Mouse (Mus musculus) heart, embryonic 16.5 days (tissue): ENCODE results near the gene Dlk1. TPM values are rescaled to one million over a fixed set of nuclear protein-coding genes. Genes with fewer than 3 reads are reported as not detected.

Experiments
- ATAC-seq: fragments of 200-750 bp; cut with Nextera tagmentation; replicated peaks from 2 replicates; pipeline ENCODE4 v1.8.0; 2017; ENCODE audit warnings: moderate number of reproducible peaks; ENCODE audit not compliant: insufficient read depth, low FRiP score; ENCODE audit errors: extremely low read depth
- H3K27ac ChIP-seq: fragments of 300-500 bp; sonication (generic); 2 replicates; pipeline ENCODE4 v1.5.1; 2014; ENCODE audit warnings: mild to moderate bottlenecking, low read length, control low read depth, moderate library complexity
- H3K27me3 ChIP-seq: fragments of 300-500 bp; sonication (generic); 2 replicates; pipeline ENCODE4 v1.6.1; 2014; ENCODE audit warnings: low read length, mixed read lengths; ENCODE audit not compliant: control insufficient read depth, insufficient read depth
- H3K36me3 ChIP-seq: fragments of 300-500 bp; sonication (generic); 2 replicates; pipeline ENCODE4 v1.6.1; 2014; ENCODE audit not compliant: control insufficient read depth, insufficient read depth
- H3K4me1 ChIP-seq: fragments of 300-500 bp; sonication (generic); 2 replicates; pipeline ENCODE4 v1.6.1; 2014; ENCODE audit warnings: low read length, mixed read lengths; ENCODE audit not compliant: control insufficient read depth, insufficient read depth
- H3K4me2 ChIP-seq: fragments of 300-500 bp; sonication (generic); 2 replicates; pipeline ENCODE4 v1.6.1; 2014; ENCODE audit warnings: low read depth, mild to moderate bottlenecking, control low read depth, low read length
- H3K4me3 ChIP-seq: fragments of 300-500 bp; sonication (generic); 2 replicates; pipeline ENCODE4 v1.5.1; 2014; ENCODE audit warnings: mild to moderate bottlenecking, control low read depth, low read length
- H3K9ac ChIP-seq: fragments of 300-500 bp; sonication (generic); 2 replicates; pipeline ENCODE4 v1.6.1; 2014; ENCODE audit warnings: low read length, control low read depth
- H3K9me3 ChIP-seq: fragments of 300-500 bp; sonication (generic); replicated peaks from 2 replicates; pipeline ENCODE4 v1.6.1; 2016; ENCODE audit warnings: low read length; ENCODE audit not compliant: control insufficient read depth
- WGBS: fragments of 180-500 bp; shearing (Covaris S2); extraction: QIAGEN DNeasy Blood & Tissue Kit; methylation state at CpG from one replicate; pipeline ENCODE4 v1.1.7; 2014; 5-methylcytosine and 5-hydroxymethylcytosine counted together
- polyA plus RNA-seq: library from polyadenylated mRNA; unstranded; fragments of >200 nt; fragmentation: Nextera tagmentation; extraction: Ambion mirVana; gene quantifications from 2 replicates; pipeline ENCODE4 v1.2.1, GENCODE M21; 2015

Gene Dlk1
- polyA plus RNA-seq: 169 and 179 TPM in 2 replicates

DNA sequence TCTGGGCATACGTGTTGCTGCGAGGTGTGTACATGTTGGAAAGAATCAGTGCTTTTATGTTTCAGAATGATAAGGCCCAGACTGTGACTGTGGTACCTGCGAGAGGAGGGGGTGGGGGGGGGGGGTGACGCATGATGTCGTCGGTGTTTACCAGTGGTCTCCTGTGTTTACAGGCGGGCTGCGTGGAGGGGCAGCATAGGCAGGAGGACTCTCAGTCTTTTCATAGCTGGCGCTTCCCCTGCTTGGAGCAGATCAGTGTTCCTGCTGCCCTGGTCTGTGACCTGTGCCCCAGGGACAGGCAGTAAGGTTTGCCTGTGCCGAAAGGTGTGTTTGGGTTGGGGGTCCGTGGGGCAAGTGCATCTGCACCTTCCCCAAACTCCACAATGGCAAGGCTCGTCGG is at the start of gene Dlk1:
Gene Dlk1, plus strand, starts transcription at position 232 of the 400 bp plus-strand sequence.
- H3K4me1 ChIP-seq: peaks cover 14% of the 10 kb centered on the region
- ATAC-seq: no peak
- H3K4me3 ChIP-seq: peak within 1 kb of the TSS; percentile 51
- H3K36me3 ChIP-seq: no peaks in the 10 kb centered on the region
- WGBS: 18% methylated on average over 13 of the region's 13 CpGs
- H3K9me3 ChIP-seq: no peaks in the 10 kb centered on the region
- H3K9ac ChIP-seq: peak within 1 kb of the TSS; percentile 47
- H3K27ac ChIP-seq: no peak within 1 kb of the TSS
- peak within 1 kb of the TSS; percentile 73 for H3K4me2 ChIP-seq
- H3K27me3 ChIP-seq: peaks cover 75% of the 10 kb centered on the region

DNA sequence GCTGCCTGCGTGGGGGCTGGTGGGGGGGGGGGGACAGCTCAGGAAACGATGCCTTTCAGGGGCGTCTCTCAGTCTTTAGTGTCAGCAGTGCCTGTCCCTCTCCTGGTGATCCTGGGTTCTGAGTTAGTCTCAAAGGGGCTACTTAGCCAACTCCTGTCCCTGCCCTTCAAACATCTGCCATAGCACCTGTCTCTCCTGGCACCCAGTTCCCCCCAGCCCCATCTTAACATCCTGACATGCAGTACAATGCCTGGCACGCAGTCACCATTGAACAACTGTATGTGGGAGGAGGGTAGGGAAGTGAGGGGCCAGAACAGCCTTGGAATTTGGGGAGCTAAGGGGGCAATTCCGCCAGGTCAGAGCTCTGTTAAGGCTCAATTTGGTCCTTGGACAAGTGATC is 49.7 kb upstream of the Dlk1 start:
- H3K36me3 ChIP-seq: no peaks in the 10 kb centered on the region
- no peak overlapping the region for H3K9ac ChIP-seq
- H3K9me3 ChIP-seq: no peaks in the 10 kb centered on the region
- no peak overlapping the region for H3K4me2 ChIP-seq
- peak overlapping the region; percentile 78 for H3K27ac ChIP-seq
- H3K4me1 ChIP-seq: peaks cover 38% of the 10 kb centered on the region
- 65% methylated on average over 5 of the region's 5 CpGs for WGBS
- no peaks in the 10 kb centered on the region; the same call in 1 of the 2 replicates for H3K27me3 ChIP-seq
- no peak for ATAC-seq
- H3K4me3 ChIP-seq: no peak overlapping the region

DNA sequence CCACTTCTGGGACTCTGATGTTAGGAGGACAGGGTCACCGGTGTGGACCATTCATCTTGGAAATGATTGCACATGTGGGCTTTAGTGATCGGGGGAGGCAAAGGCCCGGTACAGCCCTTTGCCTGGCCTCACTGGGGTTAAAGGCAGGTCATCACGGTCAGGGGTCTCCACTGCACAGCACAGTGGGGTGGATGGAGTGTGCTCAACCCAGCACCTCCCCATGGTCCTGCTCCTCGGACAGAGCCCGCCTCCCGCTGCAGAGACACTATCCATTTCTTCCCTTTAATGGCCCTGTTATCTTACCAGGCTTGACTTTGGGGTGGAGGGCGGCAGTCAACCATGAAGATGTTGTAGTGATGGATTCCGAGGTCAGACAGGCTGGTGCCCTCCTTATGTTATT is 48.9 kb upstream of the Dlk1 start:
- no peak overlapping the region for H3K4me2 ChIP-seq
- no peak overlapping the region for H3K4me3 ChIP-seq
- H3K27ac ChIP-seq: no peak overlapping the region
- ATAC-seq: no peak
- no peaks in the 10 kb centered on the region for H3K36me3 ChIP-seq
- no peaks in the 10 kb centered on the region for H3K9me3 ChIP-seq
- H3K27me3 ChIP-seq: no peaks in the 10 kb centered on the region; the same call in 1 of the 2 replicates
- 76% methylated on average over 9 of the region's 9 CpGs for WGBS
- H3K9ac ChIP-seq: no peak overlapping the region
- peaks cover 35% of the 10 kb centered on the region for H3K4me1 ChIP-seq

DNA sequence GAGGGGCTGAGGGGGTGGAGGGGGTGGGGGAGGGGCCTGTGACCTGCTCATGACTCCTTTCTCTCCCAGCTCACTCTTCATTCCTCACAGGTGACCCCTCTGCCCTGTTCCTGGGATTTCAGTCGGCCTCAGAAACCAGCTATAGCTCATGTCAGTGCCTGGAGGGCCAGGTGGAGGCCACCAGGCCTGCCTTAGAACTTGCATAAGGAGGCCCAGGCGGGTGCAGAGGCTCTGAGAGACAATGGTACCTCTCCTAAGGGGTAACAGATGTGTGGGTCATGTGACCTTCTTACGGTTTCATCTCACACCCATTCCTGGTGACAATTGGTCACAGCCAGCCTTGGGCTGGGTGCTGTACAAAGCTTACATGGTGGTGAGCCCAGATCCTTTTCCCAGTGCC is 46.6 kb upstream of the Dlk1 start:
- ATAC-seq: no peak
- no peak overlapping the region for H3K4me3 ChIP-seq
- 67% methylated on average over 3 of the region's 3 CpGs for WGBS
- H3K27ac ChIP-seq: no peak overlapping the region
- no peaks in the 10 kb centered on the region for H3K9me3 ChIP-seq
- peaks cover 18% of the 10 kb centered on the region for H3K4me1 ChIP-seq
- H3K27me3 ChIP-seq: no peaks in the 10 kb centered on the region
- no peaks in the 10 kb centered on the region for H3K36me3 ChIP-seq
- H3K9ac ChIP-seq: no peak overlapping the region
- H3K4me2 ChIP-seq: no peak overlapping the region

DNA sequence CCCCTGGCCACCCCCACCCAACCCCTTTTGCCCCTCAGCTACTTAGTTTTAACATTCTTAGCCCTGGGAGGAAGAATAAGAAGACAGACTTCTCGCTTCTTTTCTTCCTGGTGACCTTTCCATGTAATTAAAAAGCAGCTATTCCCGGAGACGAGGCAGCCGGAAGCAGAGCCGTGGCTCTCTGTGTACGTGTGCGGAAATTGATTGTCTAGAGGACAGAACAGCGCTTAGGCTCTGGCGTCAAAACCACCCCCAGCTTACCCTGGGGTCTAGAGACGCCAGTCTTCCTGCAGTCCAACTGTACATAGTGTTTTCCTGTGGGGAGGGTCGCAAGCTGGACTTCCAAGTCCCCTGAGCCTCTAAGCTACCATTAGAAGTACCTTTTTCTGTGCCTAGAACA is 41.9 kb upstream of the Dlk1 start:
- Histone ChIP-seq H3K4me2 (no peak overlapping the region), H3K9ac (no peak overlapping the region), H3K4me1 (peaks cover 2% of the 10 kb centered on the region; the same call in 1 of the 2 replicates), H3K36me3 (no peaks in the 10 kb centered on the region), H3K27ac (peak overlapping the region; percentile 47), H3K27me3 (no peaks in the 10 kb centered on the region), H3K9me3 (no peaks in the 10 kb centered on the region), H3K4me3 (no peak overlapping the region)
- 55% methylated on average over 11 of the region's 11 CpGs for WGBS
- ATAC-seq: no peak

DNA sequence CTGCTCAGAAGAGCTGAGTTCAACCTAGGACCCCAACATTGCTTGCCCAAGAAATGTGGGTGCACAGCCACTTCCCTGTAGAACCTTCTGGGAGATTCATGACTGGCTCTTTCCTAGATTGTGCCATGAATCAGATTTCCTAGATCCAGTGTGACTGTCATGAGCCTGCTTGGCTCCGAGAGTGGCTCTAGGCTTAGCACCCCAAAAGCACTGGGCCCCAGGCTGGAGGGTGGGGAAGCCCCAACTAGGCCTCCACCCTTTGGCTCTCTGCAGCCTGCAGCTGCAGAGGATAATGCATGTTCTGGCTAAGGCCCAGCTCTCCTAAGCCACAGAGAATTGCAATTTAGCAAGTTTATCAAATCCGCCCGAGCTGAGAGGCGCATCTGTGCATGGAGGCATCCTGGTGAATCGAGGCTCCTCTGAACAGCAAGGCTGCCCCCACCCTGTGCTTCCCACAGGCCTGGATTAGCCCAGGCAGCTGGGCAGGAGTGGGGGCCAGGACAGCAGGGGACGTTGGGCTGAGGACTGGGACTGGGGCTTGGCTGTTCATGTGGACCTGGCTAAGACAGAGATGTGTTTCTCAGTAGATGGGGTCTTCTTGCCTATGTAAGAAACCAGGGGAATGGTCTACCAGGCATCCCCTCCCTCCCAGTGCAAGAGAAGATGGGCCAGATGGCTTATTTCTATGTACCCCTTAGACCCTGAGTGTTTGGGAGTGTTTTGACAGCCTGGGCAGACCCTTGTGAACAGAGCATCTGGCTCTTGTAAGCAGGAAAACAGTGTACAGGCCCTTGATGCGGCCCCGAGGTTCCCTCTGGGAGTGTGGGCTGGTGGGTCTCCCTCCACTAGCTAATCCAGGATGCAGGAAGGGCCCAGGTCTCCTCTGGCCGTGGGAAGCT is 41.2 kb upstream of the Dlk1 start:
- H3K36me3 ChIP-seq: no peaks in the 10 kb centered on the region
- no peak for ATAC-seq
- no peaks in the 10 kb centered on the region for H3K9me3 ChIP-seq

DNA sequence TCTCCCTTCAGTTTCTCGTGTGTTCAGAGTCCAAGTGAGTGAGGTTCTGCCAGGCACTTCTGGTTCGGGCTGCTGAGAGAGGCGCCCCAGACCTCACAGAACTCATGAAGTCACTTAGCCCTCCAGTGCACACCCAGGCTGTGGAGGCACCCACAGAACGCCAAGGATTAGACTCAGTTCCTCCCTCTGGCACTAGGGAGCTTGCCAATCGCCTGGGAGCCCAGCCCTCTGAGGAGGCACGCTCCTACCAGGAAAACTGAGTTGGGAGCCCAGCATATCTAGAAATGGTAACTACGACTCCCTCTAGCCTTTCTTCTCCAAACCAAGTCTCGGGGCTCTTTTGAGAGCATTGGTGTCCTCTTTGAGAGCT is 40.6 kb upstream of the Dlk1 start:
- Histone ChIP-seq H3K4me3 (no peak overlapping the region), H3K36me3 (no peaks in the 10 kb centered on the region), H3K4me1 (peaks cover 2% of the 10 kb centered on the region; the same call in 1 of the 2 replicates), H3K9ac (no peak overlapping the region), H3K27ac (peak overlapping the region; percentile 47), H3K4me2 (no peak overlapping the region), H3K27me3 (no peaks in the 10 kb centered on the region), H3K9me3 (no peaks in the 10 kb centered on the region)
- no peak for ATAC-seq
- 64% methylated on average over 8 of the region's 8 CpGs for WGBS

More for the DNA sequence above, 41.2 kb upstream of the Dlk1 start:
- Histone ChIP-seq H3K4me2 (no peak overlapping the region), H3K4me1 (peaks cover 2% of the 10 kb centered on the region; the same call in 1 of the 2 replicates), H3K9ac (no peak overlapping the region), H3K27me3 (no peaks in the 10 kb centered on the region), H3K4me3 (no peak overlapping the region), H3K27ac (peak overlapping the region; percentile 47)
- WGBS: 60% methylated on average over 9 of the region's 9 CpGs

DNA sequence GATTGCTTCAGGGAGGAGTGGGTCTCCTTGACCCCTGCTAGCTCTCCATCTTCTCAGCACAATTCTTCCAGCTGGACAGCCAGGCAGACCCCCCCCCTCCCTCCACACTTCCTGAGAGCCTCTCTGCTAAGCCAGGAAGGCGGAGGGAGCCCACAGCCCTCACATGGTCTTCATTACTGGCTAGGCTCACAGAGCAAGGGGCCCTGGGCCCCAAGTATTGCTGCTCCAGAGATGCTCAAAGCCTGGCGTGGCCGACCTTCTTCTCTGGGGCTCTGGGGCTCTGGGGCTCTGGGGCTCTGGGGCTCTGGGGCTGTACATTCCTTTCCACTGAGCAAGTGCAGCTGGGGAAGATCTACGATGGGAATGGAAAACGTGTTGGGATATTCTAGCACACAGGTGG is 39.9 kb upstream of the Dlk1 start:
- WGBS: 18% methylated on average over 5 of the region's 5 CpGs
- H3K4me1 ChIP-seq: peaks cover 8% of the 10 kb centered on the region; the same call in 1 of the 2 replicates
- no peaks in the 10 kb centered on the region for H3K27me3 ChIP-seq
- H3K27ac ChIP-seq: peak overlapping the region; percentile 49
- no peaks in the 10 kb centered on the region for H3K36me3 ChIP-seq
- ATAC-seq: 0 out of 2 replicates have a peak, but pooled peaks have one; percentile 9
- no peak overlapping the region for H3K4me2 ChIP-seq
- H3K9me3 ChIP-seq: no peaks in the 10 kb centered on the region
- no peak overlapping the region for H3K4me3 ChIP-seq
- H3K9ac ChIP-seq: no peak overlapping the region

DNA sequence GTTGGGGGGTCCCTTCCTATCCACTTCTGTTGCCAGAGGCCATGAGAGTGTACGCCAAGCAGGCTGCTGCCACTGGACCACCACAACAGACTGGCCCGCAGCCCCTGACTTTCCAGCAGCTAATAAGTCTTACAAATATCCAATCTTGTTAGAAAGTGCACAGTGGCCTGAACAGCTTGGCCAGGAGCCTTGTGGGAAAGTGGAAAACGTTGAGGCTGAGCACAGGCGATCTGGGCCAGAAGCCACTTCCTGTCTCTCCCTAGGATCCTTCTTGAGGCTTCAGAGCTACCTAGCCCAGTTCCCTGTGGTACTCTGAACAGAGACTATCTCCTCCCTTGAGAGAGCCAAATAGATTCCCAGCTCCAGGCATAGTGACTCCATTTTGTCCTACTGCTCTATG is 39.3 kb upstream of the Dlk1 start:
- 66% methylated on average over 4 of the region's 4 CpGs for WGBS
- no peak overlapping the region for H3K9ac ChIP-seq
- H3K27ac ChIP-seq: peak overlapping the region; percentile 49
- H3K9me3 ChIP-seq: no peaks in the 10 kb centered on the region
- ATAC-seq: no peak
- H3K4me1 ChIP-seq: peaks cover 14% of the 10 kb centered on the region
- H3K4me3 ChIP-seq: no peak overlapping the region
- no peaks in the 10 kb centered on the region for H3K27me3 ChIP-seq
- no peak overlapping the region for H3K4me2 ChIP-seq
- no peaks in the 10 kb centered on the region for H3K36me3 ChIP-seq
